In the genomic region with DNA sequence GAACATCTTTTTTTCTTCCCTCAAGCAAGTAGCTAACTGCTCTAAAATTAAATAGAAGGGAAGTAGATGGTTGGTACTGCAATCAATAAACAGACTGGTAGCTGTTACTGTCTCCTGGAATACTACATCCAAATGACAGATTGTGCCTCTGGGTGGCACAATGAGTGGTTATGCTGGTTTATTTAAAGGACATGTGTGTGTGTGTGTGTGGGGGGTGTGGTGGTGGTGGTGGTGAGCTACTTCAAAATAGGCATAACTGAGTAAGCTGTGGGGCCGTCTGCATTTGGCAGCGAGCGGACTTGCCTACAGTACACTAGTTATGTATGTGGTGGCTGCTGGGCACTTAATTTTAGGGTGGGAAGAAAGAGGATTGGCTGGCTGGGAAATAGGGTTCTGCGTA, we compare ENCODE assay signal across 13 mouse cellular contexts. TPM values are rescaled to one million over a fixed set of nuclear protein-coding genes. Genes with fewer than 3 reads are reported as not detected.
DNase-seq lines count a peak whose midpoint lies in the region; ATAC-seq and TF ChIP-seq lines count a peak whose summit lies in the region.
"Had no signal": no experiment of that assay in that cellular context is flagged by ENCODE, and none has a peak within 500 bp of the region (broad histone marks: within the 10 kb centered on the region; RNA-seq: fewer than 3 reads in every experiment).

No protein-coding gene starts in this region.

- no peaks in the 10 kb centered on the region for H3K9me3 ChIP-seq in lung, embryonic 15.5 days
- no peaks in the 10 kb centered on the region for H3K9me3 ChIP-seq in liver, embryonic 11.5 days (ENCODE audit: control insufficient read depth, low read length)
- H3K9me3 ChIP-seq: heart, embryonic 10.5 days had no signal

- H3K4me3 ChIP-seq in lung, embryonic 15.5 days, result no peak overlapping the region
- H3K4me3 ChIP-seq in layer of hippocampus, adult 2 months, result no peak overlapping the region
- no peak overlapping the region for H3K4me3 ChIP-seq in small intestine, adult 2 months (ENCODE audit: low read depth, low read length)
- H3K4me3 ChIP-seq in liver, embryonic 11.5 days (ENCODE audit: low read depth, low read length), result no peak overlapping the region
- H3K4me3 ChIP-seq: heart, embryonic 10.5 days; myocyte had no signal

- ATAC-seq in lung, embryonic 15.5 days (ENCODE audit: borderline replicate concordance, extremely low read depth, low FRiP score, low TSS enrichment), result no peak
- no peak for ATAC-seq in liver, embryonic 11.5 days (replicated peaks; ENCODE audit: low FRiP score)

- H3K27ac ChIP-seq in lung, embryonic 15.5 days, result peak overlapping the region; percentile 23; the same call in 1 of the 2 replicates
- H3K27ac ChIP-seq in layer of hippocampus, adult 2 months, result peak overlapping the region; percentile 67
- H3K27ac ChIP-seq in small intestine, adult 2 months (ENCODE audit: insufficient read depth, low read depth, low read length), result peak overlapping the region; percentile 92
- H3K27ac ChIP-seq in liver, embryonic 11.5 days (ENCODE audit: low read depth, low read length), result no peak overlapping the region
- H3K27ac ChIP-seq: heart, embryonic 10.5 days; macrophage had no signal

- H3K27me3 ChIP-seq in lung, embryonic 15.5 days, result no peaks in the 10 kb centered on the region
- no peaks in the 10 kb centered on the region for H3K27me3 ChIP-seq in small intestine, adult 2 months (ENCODE audit: control insufficient read depth, insufficient read depth, low read length)
- no peaks in the 10 kb centered on the region for H3K27me3 ChIP-seq in liver, embryonic 11.5 days (replicated peaks; ENCODE audit: control insufficient read depth, insufficient read depth, low read length)

- 0 out of 2 replicates have a peak, but pooled peaks have one; percentile 5 for TF ChIP-seq CTCF in layer of hippocampus, adult 2 months (conservative IDR thresholded peaks at IDR 0.05)
- no peak for TF ChIP-seq CTCF in small intestine, adult 2 months (IDR thresholded peaks at IDR 0.05; ENCODE audit: extremely low read depth, insufficient read length, insufficient replicate concordance, low read depth, low read length)

- 67% methylated on average over 4 of the region's 4 CpGs for WGBS in lung, embryonic 15.5 days
- whole genome bisulfite sequencing in small intestine, adult 2 months, result 86% methylated on average over 4 of the region's 4 CpGs
- 85% methylated on average over 4 of the region's 4 CpGs for WGBS in liver, embryonic 11.5 days

- no peaks in the 10 kb centered on the region for H3K36me3 ChIP-seq in lung, embryonic 15.5 days
- H3K36me3 ChIP-seq in small intestine, adult 2 months (ENCODE audit: control insufficient read depth, insufficient read depth, low read length), result no peaks in the 10 kb centered on the region
- H3K36me3 ChIP-seq in liver, embryonic 11.5 days (ENCODE audit: control insufficient read depth, insufficient read depth, low read length), result no peaks in the 10 kb centered on the region
- H3K36me3 ChIP-seq: heart, embryonic 10.5 days had no signal

- DNase-seq in lung, postnatal 36 days, result no peak
- peak; percentile 45 to 82 for DNase-seq in layer of hippocampus, adult 2 months (ENCODE audit: low spot score in 2 of 2)
- DNase-seq in left cerebral cortex, postnatal 25 days (ENCODE audit: low spot score in 2 of 2), result peak; percentile 54 to 93
- no peak for DNase-seq in liver, embryonic 11.5 days (ENCODE audit: low spot score)
- DNase-seq in thymus, postnatal 25 days, result no peak
- no peak for DNase-seq in cerebellum, postnatal 14 days
- DNase-seq: kidney, adult 2 months; thymus, postnatal 4 days had no signal

- peaks cover 7% of the 10 kb centered on the region for H3K4me1 ChIP-seq in lung, embryonic 15.5 days
- peaks cover 17% of the 10 kb centered on the region for H3K4me1 ChIP-seq in small intestine, adult 2 months (ENCODE audit: control insufficient read depth, insufficient read depth, insufficient read length, low read length)
- no peaks in the 10 kb centered on the region for H3K4me1 ChIP-seq in liver, embryonic 11.5 days (replicated peaks; ENCODE audit: control insufficient read depth, insufficient read depth, low read length)

- TF ChIP-seq POLR2A in small intestine, adult 2 months (IDR thresholded peaks at IDR 0.05; ENCODE audit: low read depth, low read length), result no peak

- intact Hi-C loops in left cerebral cortex, postnatal 25 days (cut with DNase I), result loop anchor here (2.0 to 5.0 kb wide), 2 partner anchors 106 to 125 kb away; no protein-coding TSS in a partner anchor

- no peak overlapping the region for H3K4me2 ChIP-seq in lung, embryonic 15.5 days
- no peak overlapping the region for H3K4me2 ChIP-seq in liver, embryonic 11.5 days

- H3K9ac ChIP-seq in lung, embryonic 15.5 days, result no peak overlapping the region
- H3K9ac ChIP-seq in liver, embryonic 11.5 days (ENCODE audit: low read depth, low read length), result no peak overlapping the region

RNA-seq across cellular contexts. Expression of a gene that starts 17.9 kb away (rescaled TPM):
- polyA plus RNA-seq in lung, embryonic 15.5 days (2015; fragmentation: Nextera tagmentation; extraction: Ambion mirVana), result 22.2 and 22.4 TPM in 2 replicates
- 1 to 10 TPM; 9.2 to 9.3 TPM for total RNA-seq in layer of hippocampus, adult 2 months (2021)
- total RNA-seq in left cerebral cortex, postnatal 25 days (2021), result 10 to 100 TPM in 1 of 2 experiments, 1 to 10 TPM in 1; 10.0 to 13.3 TPM
- polyA plus RNA-seq in small intestine, adult 2 months (2012; rRNA removed), result 19.4 and 53.4 TPM in 2 replicates
- polyA plus RNA-seq in liver, embryonic 11.5 days (2014; fragmentation: Nextera tagmentation; extraction: Ambion mirVana), result 7.5 and 8.7 TPM in 2 replicates

RNA-seq across cellular contexts. Expression of a gene that starts 28.5 kb away (rescaled TPM):
- 5.8 and 6.6 TPM in 2 replicates for polyA plus RNA-seq in lung, embryonic 15.5 days (2015; fragmentation: Nextera tagmentation; extraction: Ambion mirVana)
- under 1 TPM in 1 of 2 experiments, not detected in 1; 0.36 TPM for total RNA-seq in layer of hippocampus, adult 2 months (2021)
- under 1 TPM; 0.18 to 0.43 TPM for total RNA-seq in left cerebral cortex, postnatal 25 days (2021)
- polyA plus RNA-seq in small intestine, adult 2 months (2012; rRNA removed), result 0.96 and 11.3 TPM in 2 replicates
- polyA plus RNA-seq in liver, embryonic 11.5 days (2014; fragmentation: Nextera tagmentation; extraction: Ambion mirVana), result 53.7 and 53.9 TPM in 2 replicates
- polyA plus RNA-seq: macrophage, myocyte had no signal

Comparison
In these comparisons a context has a peak if more than half of its experiments do, and no peak if none do; other contexts are left out.
1. DNase-seq: peak in layer of hippocampus, adult 2 months (2 of 2) and left cerebral cortex, postnatal 25 days (2 of 2); none in lung, postnatal 36 days (single experiment), liver, embryonic 11.5 days (single experiment), thymus, postnatal 25 days (single experiment) and cerebellum, postnatal 14 days (0 of 2).